In genomic region chr2:52153064-52153463, GRCm38 (mm10) we compare ENCODE assay signal across 17 mouse cellular contexts.
"Had no signal": no experiment of that assay in that cellular context is flagged by ENCODE, and none has a peak within 500 bp of the region (broad histone marks: within the 10 kb centered on the region; RNA-seq: fewer than 3 reads in every experiment).

No protein-coding gene starts in this region.

- H3K4me3 ChIP-seq: layer of hippocampus, adult 2 months; limb, embryonic 10.5 days; limb, embryonic 13.5 days; liver, embryonic 12.5 days; liver, embryonic 15.5 days; lung, embryonic 15.5 days; megakaryocyte, embryonic 14.5 days; midbrain, embryonic 10.5 days had no signal

- H3K4me2 ChIP-seq: limb, embryonic 13.5 days; liver, embryonic 12.5 days; liver, embryonic 15.5 days; lung, embryonic 15.5 days had no signal

- H3K27ac ChIP-seq: layer of hippocampus, adult 2 months; limb, embryonic 10.5 days; limb, embryonic 13.5 days; liver, embryonic 12.5 days; liver, embryonic 15.5 days; lung, embryonic 15.5 days; midbrain, embryonic 10.5 days had no signal

- H3K9me3 ChIP-seq: limb, embryonic 10.5 days; limb, embryonic 13.5 days; liver, embryonic 12.5 days; liver, embryonic 15.5 days; lung, embryonic 15.5 days; megakaryocyte, embryonic 14.5 days; midbrain, embryonic 10.5 days had no signal

- ATAC-seq: liver, embryonic 12.5 days had no signal

- DNase-seq: kidney, postnatal 25 days; layer of hippocampus, adult 9-11 months; liver; lung, adult 18-20 months; lung, postnatal 10 days; lung, postnatal 36 days; midbrain, embryonic 14.5 days; thymus, adult 18-20 months; thymus, postnatal 36 days had no signal

- H3K27me3 ChIP-seq: limb, embryonic 13.5 days; liver, embryonic 12.5 days; liver, embryonic 15.5 days; lung, embryonic 15.5 days; megakaryocyte, embryonic 14.5 days had no signal

- H3K36me3 ChIP-seq: limb, embryonic 10.5 days; limb, embryonic 13.5 days; liver, embryonic 12.5 days; liver, embryonic 15.5 days; lung, embryonic 15.5 days; midbrain, embryonic 10.5 days had no signal

- H3K9ac ChIP-seq: limb, embryonic 13.5 days; liver, embryonic 12.5 days; liver, embryonic 15.5 days; lung, embryonic 15.5 days had no signal

- H3K4me1 ChIP-seq: liver, embryonic 12.5 days; liver, embryonic 15.5 days; lung, embryonic 15.5 days; megakaryocyte, embryonic 14.5 days; midbrain, embryonic 10.5 days had no signal
